Mouse (Mus musculus): Measurements from ENCODE around the gene Wdr18.

GRCm38 (mm10) chr10:79930826-79931186 lies 29.1 kb upstream of the Wdr18 start:
- TF ChIP-seq CTCF (IDR thresholded peaks at IDR 0.05; ENCODE audit: low read depth, low read length) (no peak), POLR2A (IDR thresholded peaks at IDR 0.05; ENCODE audit: borderline replicate concordance, low read depth, low read length) (no peak)
